23 mouse cellular contexts compared by ENCODE assay signal in genomic region chr11:63851041-63851730, GRCm38 (mm10).
"Had no signal": no experiment of that assay in that cellular context is flagged by ENCODE, and none has a peak within 500 bp of the region (broad histone marks: within the 10 kb centered on the region; RNA-seq: fewer than 3 reads in every experiment).

No protein-coding gene starts in this region.

- H3K27ac ChIP-seq: kidney, postnatal 0 days; layer of hippocampus, adult 2 months; limb, embryonic 13.5 days; lung, embryonic 15.5 days; midbrain, embryonic 10.5 days; neural tube, embryonic 12.5 days; neural tube, embryonic 15.5 days; stomach, postnatal 0 days had no signal

- H3K4me2 ChIP-seq: limb, embryonic 13.5 days; lung, embryonic 15.5 days; neural tube, embryonic 12.5 days; neural tube, embryonic 15.5 days had no signal

- H3K36me3 ChIP-seq: limb, embryonic 13.5 days; lung, embryonic 15.5 days; midbrain, embryonic 10.5 days; neural tube, embryonic 12.5 days; neural tube, embryonic 15.5 days had no signal

- ATAC-seq: intestine, postnatal 0 days had no signal

- H3K27me3 ChIP-seq: lung, embryonic 15.5 days; megakaryocyte, embryonic 14.5 days; neural tube, embryonic 12.5 days; neural tube, embryonic 15.5 days had no signal

- H3K9me3 ChIP-seq: limb, embryonic 13.5 days; lung, embryonic 15.5 days; megakaryocyte, embryonic 14.5 days; midbrain, embryonic 10.5 days; neural tube, embryonic 12.5 days; neural tube, embryonic 15.5 days had no signal

- H3K4me3 ChIP-seq: layer of hippocampus, adult 2 months; limb, embryonic 13.5 days; lung, embryonic 15.5 days; megakaryocyte, embryonic 14.5 days; midbrain, embryonic 10.5 days; neural tube, embryonic 12.5 days; neural tube, embryonic 15.5 days had no signal

- H3K9ac ChIP-seq: limb, embryonic 13.5 days; lung, embryonic 15.5 days; neural tube, embryonic 12.5 days; neural tube, embryonic 15.5 days had no signal

- DNase-seq: kidney, adult 2 months; kidney, postnatal 25 days; layer of hippocampus, adult 9-11 months; lung, adult 18-20 months; lung, postnatal 10 days; lung, postnatal 36 days; midbrain, embryonic 14.5 days; right cerebral cortex, adult 18-20 months; right cerebral cortex, postnatal 14 days; right cerebral cortex, postnatal 4 days; thymus, adult 2 months; thymus, postnatal 14 days; thymus, postnatal 4 days had no signal

- H3K4me1 ChIP-seq: lung, embryonic 15.5 days; megakaryocyte, embryonic 14.5 days; midbrain, embryonic 10.5 days; neural tube, embryonic 12.5 days; neural tube, embryonic 15.5 days had no signal
